Mouse (Mus musculus) limb, embryonic 15.5 days (tissue): Measurements from ENCODE around the gene Cldn17. TPM values are rescaled to one million over a fixed set of nuclear protein-coding genes. Genes with fewer than 3 reads are reported as not detected.

Source experiments
- ATAC-seq: fragments of 200-750 bp; cut with Nextera tagmentation; 2 replicates; pipeline ENCODE4 v1.8.0; 2017; ENCODE audit warnings: low read depth, moderate TSS enrichment; ENCODE audit not compliant: insufficient number of reproducible peaks, low FRiP score, low TSS enrichment
- H3K27ac ChIP-seq: fragments of 300-500 bp; sonication (generic); 2 replicates; pipeline ENCODE4 v1.5.1; 2015; ENCODE audit warnings: moderate library complexity, mild to moderate bottlenecking, inconsistent platforms
- H3K27me3 ChIP-seq: fragments of 300-500 bp; sonication (generic); 2 replicates; pipeline ENCODE4 v1.6.1; 2015; ENCODE audit warnings: inconsistent platforms
- H3K36me3 ChIP-seq: fragments of 300-500 bp; sonication (generic); 2 replicates; pipeline ENCODE4 v1.6.1; 2015; ENCODE audit warnings: inconsistent platforms
- H3K4me1 ChIP-seq: fragments of 300-500 bp; sonication (generic); 2 replicates; pipeline ENCODE4 v1.6.1; 2015; ENCODE audit warnings: inconsistent platforms
- H3K4me2 ChIP-seq: fragments of 300-500 bp; sonication (generic); 2 replicates; pipeline ENCODE4 v1.6.1; 2015; ENCODE audit warnings: mild to moderate bottlenecking, inconsistent platforms
- H3K4me3 ChIP-seq: fragments of 300-500 bp; sonication (generic); 2 replicates; pipeline ENCODE4 v1.5.1; 2015; ENCODE audit warnings: mild to moderate bottlenecking, inconsistent platforms
- H3K9ac ChIP-seq: fragments of 300-500 bp; sonication (generic); 2 replicates; pipeline ENCODE4 v1.6.1; 2015; ENCODE audit warnings: inconsistent platforms
- H3K9me3 ChIP-seq: fragments of 300-500 bp; sonication (generic); 2 replicates; pipeline ENCODE4 v1.6.1; 2016; ENCODE audit warnings: inconsistent platforms
- WGBS: fragments of 180-500 bp; shearing (Covaris S2); methylation state at CpG from one replicate; pipeline ENCODE4 v1.1.7; 2015; 5-methylcytosine and 5-hydroxymethylcytosine counted together
- polyA plus RNA-seq: library from polyadenylated mRNA; unstranded; fragments of >200 nt; fragmentation: Nextera tagmentation; extraction: Ambion mirVana; gene quantifications from 2 replicates; pipeline ENCODE4 v1.2.1, GENCODE M21; 2015

The Cldn17 gene
- polyA plus RNA-seq: 0.13 and 0.25 TPM in 2 replicates

- H3K4me1 ChIP-seq: no peaks in the 10 kb centered on the region
- no peak within 1 kb of the TSS for H3K4me3 ChIP-seq
- no peaks in the 10 kb centered on the region for H3K36me3 ChIP-seq
- no peaks in the 10 kb centered on the region for H3K27me3 ChIP-seq
- no peak within 1 kb of the TSS for H3K27ac ChIP-seq
- H3K9me3 ChIP-seq: no peaks in the 10 kb centered on the region
- ATAC-seq: no peak
- 91% methylated on average over 6 of the region's 6 CpGs for WGBS
- H3K9ac ChIP-seq: no peak within 1 kb of the TSS
- no peak within 1 kb of the TSS for H3K4me2 ChIP-seq
Measured at GRCm38 (mm10) chr16:88506878-88507277, at the start of gene Cldn17. Cldn17 (minus strand) TSS chr16:88506978.

- Histone ChIP-seq H3K4me3 (no peak overlapping the region), H3K36me3 (no peaks in the 10 kb centered on the region), H3K4me1 (no peaks in the 10 kb centered on the region), H3K27ac (no peak overlapping the region), H3K4me2 (no peak overlapping the region), H3K9me3 (no peaks in the 10 kb centered on the region), H3K9ac (no peak overlapping the region), H3K27me3 (no peaks in the 10 kb centered on the region)
- ATAC-seq: no peak
- WGBS: 57% methylated on average over 6 of the region's 6 CpGs
Measured at GRCm38 (mm10) chr16:88542488-88542887, 35.7 kb upstream of the Cldn17 start.

GRCm38 (mm10) chr16:88539841-88540487 is 33.2 kb upstream of the Cldn17 start:
- Histone ChIP-seq H3K9me3 (no peaks in the 10 kb centered on the region), H3K9ac (no peak overlapping the region), H3K4me1 (no peaks in the 10 kb centered on the region), H3K36me3 (no peaks in the 10 kb centered on the region), H3K27ac (no peak overlapping the region), H3K4me2 (no peak overlapping the region), H3K27me3 (no peaks in the 10 kb centered on the region), H3K4me3 (no peak overlapping the region)
- WGBS: 75% methylated on average over 3 of the region's 3 CpGs
- ATAC-seq: no peak

GRCm38 (mm10) chr16:88511348-88511747 is 4.6 kb upstream of the Cldn17 start:
- Histone ChIP-seq H3K36me3 (no peaks in the 10 kb centered on the region), H3K9ac (no peak overlapping the region), H3K27me3 (no peaks in the 10 kb centered on the region), H3K4me3 (no peak overlapping the region), H3K4me2 (no peak overlapping the region), H3K27ac (no peak overlapping the region), H3K9me3 (no peaks in the 10 kb centered on the region), H3K4me1 (no peaks in the 10 kb centered on the region)
- no peak for ATAC-seq

GRCm38 (mm10) chr16:88508150-88508549 is 1.4 kb upstream of the Cldn17 start:
- H3K9ac ChIP-seq: no peak overlapping the region
- no peaks in the 10 kb centered on the region for H3K4me1 ChIP-seq
- H3K9me3 ChIP-seq: no peaks in the 10 kb centered on the region
- H3K4me2 ChIP-seq: no peak overlapping the region
- no peaks in the 10 kb centered on the region for H3K27me3 ChIP-seq
- H3K27ac ChIP-seq: no peak overlapping the region
- no peak overlapping the region for H3K4me3 ChIP-seq
- WGBS: 67% methylated on average over 4 of the region's 4 CpGs
- no peaks in the 10 kb centered on the region for H3K36me3 ChIP-seq
- no peak for ATAC-seq

GRCm38 (mm10) chr16:88506338-88506737 is 440 bp downstream of the Cldn17 start:
- H3K4me2 ChIP-seq: no peak overlapping the region
- 93% methylated on average over 11 of the region's 11 CpGs for WGBS
- no peak for ATAC-seq

GRCm38 (mm10) chr16:88488096-88488495 is 18.7 kb downstream of the Cldn17 start:
- H3K4me3 ChIP-seq: no peak overlapping the region
- H3K27me3 ChIP-seq: no peaks in the 10 kb centered on the region
- H3K4me1 ChIP-seq: no peaks in the 10 kb centered on the region
- H3K9me3 ChIP-seq: no peaks in the 10 kb centered on the region
- no peak overlapping the region for H3K4me2 ChIP-seq
- H3K27ac ChIP-seq: no peak overlapping the region
- ATAC-seq: no peak
- H3K36me3 ChIP-seq: no peaks in the 10 kb centered on the region
- no peak overlapping the region for H3K9ac ChIP-seq

More at GRCm38 (mm10) chr16:88506338-88506737, 440 bp downstream of the Cldn17 start:
- H3K36me3 ChIP-seq: no peaks in the 10 kb centered on the region
- no peak overlapping the region for H3K4me3 ChIP-seq
- H3K27ac ChIP-seq: no peak overlapping the region
- no peaks in the 10 kb centered on the region for H3K27me3 ChIP-seq
- no peaks in the 10 kb centered on the region for H3K4me1 ChIP-seq
- no peak overlapping the region for H3K9ac ChIP-seq
- no peaks in the 10 kb centered on the region for H3K9me3 ChIP-seq

- Histone ChIP-seq H3K9ac (no peak overlapping the region), H3K27me3 (no peaks in the 10 kb centered on the region), H3K4me1 (no peaks in the 10 kb centered on the region), H3K9me3 (no peaks in the 10 kb centered on the region), H3K36me3 (no peaks in the 10 kb centered on the region), H3K4me3 (no peak overlapping the region), H3K4me2 (no peak overlapping the region), H3K27ac (no peak overlapping the region)
- no peak for ATAC-seq
- 62% methylated on average over 3 of the region's 3 CpGs for WGBS
Measured at GRCm38 (mm10) chr16:88480011-88480774, 26.6 kb downstream of the Cldn17 start.

- Histone ChIP-seq H3K27me3 (no peaks in the 10 kb centered on the region), H3K36me3 (no peaks in the 10 kb centered on the region), H3K9ac (no peak overlapping the region), H3K4me2 (no peak overlapping the region), H3K27ac (no peak overlapping the region), H3K4me3 (no peak overlapping the region), H3K4me1 (no peaks in the 10 kb centered on the region), H3K9me3 (no peaks in the 10 kb centered on the region)
- no peak for ATAC-seq
- WGBS: 84% methylated on average over 3 of the region's 3 CpGs
Measured at GRCm38 (mm10) chr16:88463235-88463634, 43.5 kb downstream of the Cldn17 start.

Other genes with a start within 250 kb of the Cldn17 start
- 2.1 and 2.8 TPM in 2 replicates for gene Grik1, start 216.7 kb downstream of the Cldn17 start, polyA plus RNA-seq
- gene Cldn8, start 56.2 kb upstream of the Cldn17 start, polyA plus RNA-seq: 2.5 and 3.2 TPM in 2 replicates
- gene Krtap24-1, start 105.3 kb upstream of the Cldn17 start, polyA plus RNA-seq: not detected in 2 replicates
- gene 2310079G19Rik, start 120.7 kb upstream of the Cldn17 start, polyA plus RNA-seq: 8.2 and 17.6 TPM in 2 replicates
- not detected in 2 replicates for gene Krtap26-1, start 140.8 kb upstream of the Cldn17 start, polyA plus RNA-seq
- gene Krtap27-1, start 164.7 kb upstream of the Cldn17 start, polyA plus RNA-seq: not detected in 2 replicates
- gene 2310061N02Rik, start 201.0 kb upstream of the Cldn17 start, polyA plus RNA-seq: 0.68 TPM in 1 of 2 replicates, not detected in the other
- 0.57 TPM in 1 of 2 replicates, not detected in the other for gene Krtap13-1, start 221.9 kb upstream of the Cldn17 start, polyA plus RNA-seq
- gene Krtap13, start 244.7 kb upstream of the Cldn17 start, polyA plus RNA-seq: 54.9 and 75.6 TPM in 2 replicates